Mouse (Mus musculus) cortical plate, adult 2 months (tissue): Measurements from ENCODE around the gene Atf7ip.

Experiments
- CTCF ChIP-seq: fragments of 200-500 bp; IDR thresholded peaks from 2 replicates; pipeline ENCODE4 v1.5.1; 2011; ENCODE audit warnings: mild to moderate bottlenecking, control low read depth, low read length; ENCODE audit not compliant: insufficient read depth; ENCODE audit errors: extremely low read depth
- POLR2A ChIP-seq: fragments of 200-500 bp; IDR thresholded peaks from 2 replicates; pipeline ENCODE4 v1.6.1; 2011; ENCODE audit warnings: mild to moderate bottlenecking, low read length, control low read depth; ENCODE audit not compliant: insufficient read depth; ENCODE audit errors: extremely low read depth

GRCm38 (mm10) chr6:136468974-136469792 lies 36.8 kb upstream of the Atf7ip start:
- no peak for TF ChIP-seq CTCF
- TF ChIP-seq POLR2A = no peak
